Mouse (Mus musculus) urinary bladder, postnatal 36 days (tissue): ENCODE data around the gene Boc.

ENCODE experiments used
- DNase-seq, 2 experiments: peaks; one replicate each; pipeline ENCODE4 v3.0.0; 2022; ENCODE audit warnings: low spot score in 2 of 2, mixed read lengths in 1 of 2

The Boc gene

DNA sequence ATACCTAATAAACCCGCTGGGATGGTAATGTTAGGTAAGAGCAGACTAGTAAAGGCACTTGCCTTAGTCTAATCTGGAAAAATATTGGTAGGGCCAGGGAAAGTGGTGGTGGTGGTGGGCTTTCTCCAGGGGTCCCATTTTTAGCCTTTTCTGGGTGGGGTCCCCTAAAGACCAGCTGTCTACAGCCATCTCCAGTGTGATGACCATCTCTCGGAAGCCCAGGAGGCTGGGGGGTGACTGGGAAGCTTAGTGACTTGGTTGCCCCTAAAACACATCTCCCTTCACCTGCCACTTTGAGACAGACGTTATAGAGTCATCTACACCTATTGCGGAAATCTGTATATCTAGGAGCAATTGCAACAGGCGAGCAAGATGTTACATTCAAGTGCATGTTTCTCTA is 6.0 kb downstream of the Boc start:
- no peak for DNase-seq

DNA sequence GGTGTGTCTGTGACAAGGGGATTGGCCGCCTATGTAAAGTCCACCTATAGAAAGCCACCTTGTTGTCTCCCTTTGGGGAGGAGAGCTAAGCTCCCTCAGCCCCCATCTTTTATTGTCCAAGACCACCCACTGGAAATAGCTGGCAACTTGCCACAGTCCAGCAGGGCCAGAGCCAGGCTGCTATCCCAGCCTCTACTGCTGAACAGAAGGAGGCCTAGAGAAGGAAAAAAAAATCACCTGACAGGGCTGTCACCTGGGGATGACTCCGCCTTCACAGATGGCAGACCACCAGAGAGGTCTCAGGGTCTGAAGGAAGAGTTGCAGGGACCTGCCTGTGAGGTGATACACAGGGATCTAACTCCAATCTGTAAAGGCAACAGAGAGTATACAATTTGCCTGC is 6.7 kb downstream of the Boc start:
- DNase-seq = no peak

DNA sequence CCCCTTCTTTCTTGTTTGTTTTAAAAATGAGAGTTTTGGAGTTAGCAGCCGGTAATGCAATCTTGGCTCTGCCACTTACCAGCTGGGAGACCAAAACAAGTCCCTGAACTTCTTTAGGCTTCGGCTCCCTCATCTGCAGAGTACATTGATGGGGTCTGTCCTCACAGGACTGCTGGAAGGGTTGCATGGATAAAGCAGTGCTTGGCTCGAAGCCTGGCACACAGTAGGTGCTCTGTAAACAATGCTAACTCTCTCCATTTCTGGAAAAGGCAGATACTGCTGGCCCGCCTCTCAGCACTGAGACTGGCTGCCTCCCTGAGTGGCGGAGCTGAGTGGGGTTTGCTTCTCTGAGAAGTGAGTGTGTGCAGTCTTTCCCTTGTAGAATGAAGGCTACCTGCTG is 7.2 kb downstream of the Boc start:
- DNase-seq = no peak

GRCm38 (mm10) chr16:44550843-44551242 is 7.9 kb downstream of the Boc start:
- DNase-seq = no peak

- DNase-seq = no peak
Measured at GRCm38 (mm10) chr16:44549867-44550679, 8.6 kb downstream of the Boc start.

GRCm38 (mm10) chr16:44549381-44549780 is 9.3 kb downstream of the Boc start:
- no peak for DNase-seq

DNA sequence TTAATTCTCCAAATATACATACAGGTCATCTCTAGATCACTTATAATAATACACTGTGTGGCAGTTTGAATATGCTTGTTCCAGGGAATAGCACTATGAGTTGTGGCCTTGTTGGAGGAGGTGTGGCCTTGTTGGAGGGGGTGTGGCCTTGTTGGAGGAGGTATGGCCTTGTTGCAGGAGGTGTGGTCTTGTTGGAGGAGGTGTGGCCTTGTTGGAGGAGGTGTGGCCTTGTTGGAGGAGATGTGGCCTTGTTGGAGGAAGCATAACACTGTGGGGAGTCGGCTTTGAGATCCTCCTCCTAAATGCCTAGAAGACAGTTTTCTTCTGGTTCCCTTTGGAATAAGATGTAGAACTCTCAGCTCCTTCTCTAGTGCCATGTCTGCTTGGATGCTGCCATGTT is 10.7 kb downstream of the Boc start:
- no peak for DNase-seq

- DNase-seq = no peak
Measured at GRCm38 (mm10) chr16:44546831-44547230, 11.9 kb downstream of the Boc start.

DNA sequence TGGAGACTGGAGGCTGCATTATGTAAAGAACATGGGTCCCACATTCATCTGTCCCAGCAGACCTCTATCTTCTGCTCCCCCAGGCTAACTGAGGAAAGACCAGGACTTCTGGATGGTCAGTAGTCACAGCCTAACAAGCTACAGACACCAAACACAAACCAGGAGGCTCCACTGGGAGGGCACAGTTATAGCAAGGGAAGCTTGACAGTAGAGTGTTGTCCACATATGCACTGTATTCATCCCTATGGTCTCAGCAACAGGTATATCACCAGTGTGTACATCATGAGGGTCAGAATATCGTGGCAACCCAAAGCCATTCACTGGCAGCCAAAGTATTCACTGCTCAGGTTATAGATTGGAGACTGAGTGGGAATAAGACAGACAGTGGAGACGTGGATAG is 12.8 kb downstream of the Boc start:
- no peak for DNase-seq

DNA sequence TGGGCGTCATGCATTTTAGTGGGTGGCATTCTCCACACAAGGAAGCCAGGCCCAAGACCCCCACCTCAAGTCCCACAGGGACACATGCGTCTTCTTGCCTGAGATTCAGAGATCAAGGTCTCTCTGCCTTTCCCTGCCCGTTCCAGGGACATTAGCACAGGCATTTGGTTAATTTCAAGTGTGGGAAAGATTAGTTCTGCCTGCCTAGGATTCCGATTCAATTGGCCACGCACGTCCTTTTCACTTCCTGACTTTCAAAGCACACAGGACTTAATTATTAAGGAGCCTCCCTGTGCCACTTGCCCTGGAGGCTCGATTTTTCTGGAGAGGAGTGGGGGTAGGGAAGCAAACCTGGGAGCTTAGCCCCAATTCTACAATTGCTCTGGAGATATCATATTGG is 13.5 kb downstream of the Boc start:
- no peak for DNase-seq

GRCm38 (mm10) chr16:44543098-44543497 is 15.6 kb downstream of the Boc start:
- no peak for DNase-seq

GRCm38 (mm10) chr16:44542029-44542690 is 16.5 kb downstream of the Boc start:
- DNase-seq = no peak

DNA sequence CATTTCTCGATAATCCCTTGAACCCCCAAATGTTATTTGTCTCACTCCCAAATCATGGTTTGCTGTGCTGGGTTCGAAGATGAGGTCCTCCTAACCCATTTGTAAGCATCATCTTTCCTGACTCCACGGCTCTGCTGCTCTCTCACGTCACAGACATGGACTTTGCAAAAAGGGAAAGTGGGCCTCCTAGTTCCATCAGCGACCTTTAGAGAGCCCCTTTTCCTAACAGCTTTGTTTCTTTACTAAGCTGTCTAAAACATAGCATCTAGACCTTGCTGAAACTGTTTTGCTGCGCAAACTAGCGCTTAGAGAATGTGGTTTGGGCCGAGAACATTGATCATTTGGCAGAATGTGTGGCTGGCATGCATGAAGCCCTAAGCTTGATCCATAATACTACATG is 19.1 kb downstream of the Boc start:
- no peak for DNase-seq

DNA sequence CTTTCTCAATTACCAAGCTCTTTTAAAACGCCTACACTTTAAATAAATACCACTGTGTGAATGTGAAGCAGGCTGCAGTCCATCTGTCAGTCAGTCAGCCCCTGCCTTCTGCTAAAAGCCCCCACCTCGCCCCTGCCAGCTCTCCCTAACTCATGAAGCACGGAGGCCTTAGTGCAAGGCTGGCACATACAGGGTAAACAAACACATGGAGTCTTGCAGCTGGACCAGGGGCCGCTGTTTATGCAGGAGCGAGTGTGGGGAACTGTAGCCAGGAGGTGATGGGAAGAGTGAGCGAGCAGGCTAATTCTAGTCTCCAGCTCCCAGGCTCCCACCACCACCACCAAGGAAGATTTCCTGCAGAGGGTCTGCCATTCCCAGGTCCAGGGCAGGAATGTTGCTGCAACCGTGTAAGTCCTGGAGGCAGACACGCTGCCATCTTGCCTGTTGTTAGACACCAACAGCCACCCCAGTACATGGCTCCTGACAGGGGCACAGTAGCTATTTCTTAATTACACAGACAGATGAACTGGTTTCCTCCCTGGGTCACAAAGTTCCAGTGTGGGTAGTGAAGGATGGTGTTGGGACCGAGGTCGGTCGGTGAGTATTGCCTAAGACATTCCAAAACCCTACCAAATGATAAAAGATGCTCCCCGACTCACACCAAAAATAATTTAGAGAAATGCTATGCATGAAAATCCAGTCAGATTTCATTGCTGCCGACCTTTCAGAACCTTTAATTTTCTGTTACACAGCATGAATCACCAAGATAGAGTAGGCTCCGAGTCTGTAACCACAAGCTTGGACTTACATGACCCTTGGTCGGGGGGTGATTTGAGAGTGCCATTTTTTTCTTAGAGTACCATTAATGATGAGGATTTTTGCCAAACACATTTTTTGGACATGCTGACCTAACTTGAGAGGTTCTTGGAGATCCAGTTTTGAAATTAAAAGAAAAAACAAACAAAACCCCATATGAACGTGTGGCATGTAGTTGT is 20.0 kb downstream of the Boc start:
- DNase-seq = no peak

- DNase-seq = no peak
Measured at GRCm38 (mm10) chr16:44534122-44534521, 24.6 kb downstream of the Boc start.

DNA sequence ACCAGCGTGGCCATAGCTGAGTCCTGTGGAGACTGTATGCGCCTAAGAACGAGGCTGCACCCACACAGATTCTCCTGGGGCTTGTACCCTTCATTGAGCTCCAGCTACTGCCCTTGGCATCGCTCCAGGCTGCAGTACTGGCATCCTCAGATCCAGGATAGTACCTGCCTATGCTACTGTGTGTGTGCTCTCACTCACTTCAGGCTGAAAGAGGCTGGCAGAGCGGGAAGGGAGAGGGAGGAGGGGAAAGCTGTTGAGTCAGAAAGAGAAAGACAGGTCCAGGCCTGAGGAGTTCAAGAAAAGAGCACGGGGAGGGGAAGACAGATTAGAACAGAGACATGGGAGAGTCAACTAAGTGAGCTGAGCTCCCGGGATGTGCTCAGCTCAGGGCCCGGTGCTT is 25.2 kb downstream of the Boc start:
- peak; percentile 50 to 53 for DNase-seq

DNA sequence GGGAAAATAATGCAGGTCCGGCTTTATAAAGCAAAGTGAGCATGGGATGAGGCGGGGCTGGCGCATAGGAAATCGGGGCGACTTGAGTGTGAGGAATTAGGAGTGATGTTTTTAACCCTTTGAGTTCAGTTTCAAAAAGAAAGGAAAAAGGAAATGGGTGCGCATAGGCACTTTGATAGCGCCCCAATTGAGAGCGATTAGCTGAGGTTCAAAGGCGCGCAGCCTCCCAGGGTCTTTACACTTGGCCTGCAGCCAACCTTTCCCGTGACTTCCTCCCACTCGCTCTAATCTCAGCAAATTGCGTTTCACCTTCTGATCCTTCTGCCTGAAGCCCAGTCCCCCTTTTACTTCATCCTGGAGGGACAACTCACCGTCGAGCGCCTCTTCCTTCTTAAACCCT is 25.8 kb downstream of the Boc start:
- DNase-seq = no peak

- DNase-seq = no peak
Measured at GRCm38 (mm10) chr16:44531239-44531797, 27.4 kb downstream of the Boc start.

GRCm38 (mm10) chr16:44530829-44531228 is 27.9 kb downstream of the Boc start:
- DNase-seq = no peak

- no peak for DNase-seq
Measured at GRCm38 (mm10) chr16:44530191-44530590, 28.5 kb downstream of the Boc start.

GRCm38 (mm10) chr16:44529691-44530090 is 29.0 kb downstream of the Boc start:
- no peak for DNase-seq

DNA sequence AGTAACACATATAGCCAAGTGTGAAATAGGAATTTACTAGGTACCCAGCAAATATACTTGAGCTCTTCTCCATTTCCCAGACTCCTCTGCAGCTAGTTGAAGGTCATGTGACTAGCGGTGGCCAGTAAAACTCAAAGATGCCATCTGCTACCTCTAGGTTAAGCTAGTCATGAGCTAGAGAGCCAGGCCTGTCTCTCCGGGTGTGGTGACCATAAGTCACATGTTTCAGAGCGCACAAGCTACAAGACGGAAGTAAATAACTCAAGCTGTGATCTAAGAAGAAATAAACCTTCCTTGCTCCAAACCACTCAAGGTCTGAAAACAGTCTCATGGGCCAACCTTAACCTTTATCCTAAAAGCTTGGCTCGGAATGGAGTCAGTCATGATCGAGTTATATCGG is 29.7 kb downstream of the Boc start:
- no peak for DNase-seq
